Mouse (Mus musculus): ENCODE measurements around the gene Myh7b. TPM values are rescaled to one million over a fixed set of nuclear protein-coding genes. Genes with fewer than 3 reads are reported as not detected.

The Myh7b gene
- polyA plus RNA-seq, 1 experiment = 0.04 TPM

- no peak overlapping the region for H3K27ac ChIP-seq (ENCODE audit: insufficient read depth, low read length)
- no peak for DNase-seq (ENCODE audit: low read depth in 1 of 2, low spot score in 2 of 2)
Measured at GRCm38 (mm10) chr2:155613953-155614352, 2.9 kb downstream of the Myh7b start.

GRCm38 (mm10) chr2:155616971-155617370, 6.0 kb downstream of the Myh7b start:
- TF ChIP-seq POLR2A (IDR thresholded peaks at IDR 0.05; ENCODE audit: low read depth, low read length) (no peak), CTCF (IDR thresholded peaks at IDR 0.05; ENCODE audit: extremely low read depth, insufficient read depth, insufficient read length, insufficient replicate concordance) (no peak)
- no peak overlapping the region for H3K27ac ChIP-seq (ENCODE audit: insufficient read depth, low read length)
- no peak for DNase-seq (ENCODE audit: low read depth in 1 of 2, low spot score in 2 of 2)
- no peak overlapping the region for H3K4me3 ChIP-seq (ENCODE audit: extremely low read depth, insufficient read depth, insufficient read length)
- H3K27me3 ChIP-seq (ENCODE audit: control insufficient read depth, insufficient read depth, low read length) = no peaks in the 10 kb centered on the region; the same call in 1 of the 2 replicates
- H3K4me1 ChIP-seq (ENCODE audit: control insufficient read depth, insufficient read depth, insufficient read length) = peaks cover 5% of the 10 kb centered on the region; the same call in 1 of the 2 replicates
- 59% methylated on average over 6 of the region's 6 CpGs for WGBS
- no peaks in the 10 kb centered on the region for H3K36me3 ChIP-seq (ENCODE audit: control insufficient read depth, insufficient read depth, low read length)

More at GRCm38 (mm10) chr2:155613953-155614352, 2.9 kb downstream of the Myh7b start:
- H3K4me1 ChIP-seq (ENCODE audit: control insufficient read depth, insufficient read depth, insufficient read length) = peaks cover 5% of the 10 kb centered on the region; the same call in 1 of the 2 replicates
- no peaks in the 10 kb centered on the region for H3K36me3 ChIP-seq (ENCODE audit: control insufficient read depth, insufficient read depth, low read length)
- no peak overlapping the region for H3K4me3 ChIP-seq (ENCODE audit: extremely low read depth, insufficient read depth, insufficient read length)
- no peaks in the 10 kb centered on the region; the same call in 1 of the 2 replicates for H3K27me3 ChIP-seq (ENCODE audit: control insufficient read depth, insufficient read depth, low read length)
- no peak for TF ChIP-seq POLR2A (IDR thresholded peaks at IDR 0.05; ENCODE audit: low read depth, low read length)
- TF ChIP-seq CTCF (IDR thresholded peaks at IDR 0.05; ENCODE audit: extremely low read depth, insufficient read depth, insufficient read length, insufficient replicate concordance) = no peak
- 61% methylated on average over 8 of the region's 8 CpGs for WGBS

- Histone ChIP-seq H3K27ac (ENCODE audit: insufficient read depth, low read length) (no peak overlapping the region), H3K36me3 (ENCODE audit: control insufficient read depth, insufficient read depth, low read length) (no peaks in the 10 kb centered on the region), H3K27me3 (ENCODE audit: control insufficient read depth, insufficient read depth, low read length) (no peaks in the 10 kb centered on the region; the same call in 1 of the 2 replicates), H3K4me3 (ENCODE audit: extremely low read depth, insufficient read depth, insufficient read length) (no peak overlapping the region), H3K4me1 (ENCODE audit: control insufficient read depth, insufficient read depth, insufficient read length) (no peaks in the 10 kb centered on the region)
- TF ChIP-seq POLR2A (IDR thresholded peaks at IDR 0.05; ENCODE audit: low read depth, low read length) (no peak), CTCF (IDR thresholded peaks at IDR 0.05; ENCODE audit: extremely low read depth, insufficient read depth, insufficient read length, insufficient replicate concordance) (peak; percentile 98)
- WGBS = 22% methylated on average over 8 of the region's 8 CpGs
- DNase-seq (ENCODE audit: low read depth in 1 of 2, low spot score in 2 of 2) = peak; percentile 21 to 82
Measured at GRCm38 (mm10) chr2:155619817-155620216, 8.8 kb downstream of the Myh7b start.

- 33% methylated on average over 11 of the region's 11 CpGs for WGBS
- DNase-seq (ENCODE audit: low read depth in 1 of 2, low spot score in 2 of 2) = no peak
- H3K27me3 ChIP-seq (ENCODE audit: control insufficient read depth, insufficient read depth, low read length) = no peaks in the 10 kb centered on the region
Measured at GRCm38 (mm10) chr2:155622606-155623005, 11.6 kb downstream of the Myh7b start.

GRCm38 (mm10) chr2:155623996-155624395, 13.0 kb downstream of the Myh7b start:
- Histone ChIP-seq H3K4me1 (ENCODE audit: control insufficient read depth, insufficient read depth, insufficient read length) (no peaks in the 10 kb centered on the region), H3K4me3 (ENCODE audit: extremely low read depth, insufficient read depth, insufficient read length) (no peak overlapping the region), H3K36me3 (ENCODE audit: control insufficient read depth, insufficient read depth, low read length) (no peaks in the 10 kb centered on the region), H3K27me3 (ENCODE audit: control insufficient read depth, insufficient read depth, low read length) (0 out of 2 replicates have a peak, but pooled peaks cover 1% of the 10 kb centered on the region), H3K27ac (ENCODE audit: insufficient read depth, low read length) (no peak overlapping the region)
- no peak for DNase-seq (ENCODE audit: low read depth in 1 of 2, low spot score in 2 of 2)
- 71% methylated on average over 6 of the region's 6 CpGs for WGBS
- TF ChIP-seq POLR2A (IDR thresholded peaks at IDR 0.05; ENCODE audit: low read depth, low read length) (no peak), CTCF (IDR thresholded peaks at IDR 0.05; ENCODE audit: extremely low read depth, insufficient read depth, insufficient read length, insufficient replicate concordance) (no peak)

More at GRCm38 (mm10) chr2:155622606-155623005, 11.6 kb downstream of the Myh7b start:
- Histone ChIP-seq H3K27ac (ENCODE audit: insufficient read depth, low read length) (no peak overlapping the region), H3K36me3 (ENCODE audit: control insufficient read depth, insufficient read depth, low read length) (no peaks in the 10 kb centered on the region), H3K4me3 (ENCODE audit: extremely low read depth, insufficient read depth, insufficient read length) (no peak overlapping the region), H3K4me1 (ENCODE audit: control insufficient read depth, insufficient read depth, insufficient read length) (no peaks in the 10 kb centered on the region)
- no peak for TF ChIP-seq POLR2A (IDR thresholded peaks at IDR 0.05; ENCODE audit: low read depth, low read length)

GRCm38 (mm10) chr2:155624730-155625129, 13.7 kb downstream of the Myh7b start:
- H3K4me3 ChIP-seq (ENCODE audit: extremely low read depth, insufficient read depth, insufficient read length) = no peak overlapping the region
- H3K27ac ChIP-seq (ENCODE audit: insufficient read depth, low read length) = no peak overlapping the region
- peak in 1 of 2 experiments; percentile 8 for DNase-seq (ENCODE audit: low read depth in 1 of 2, low spot score in 2 of 2)
- WGBS = 43% methylated on average over 10 of the region's 10 CpGs
- TF ChIP-seq POLR2A (IDR thresholded peaks at IDR 0.05; ENCODE audit: low read depth, low read length) = no peak
- peak; percentile 25; the same call in 1 of the 2 replicates for TF ChIP-seq CTCF (IDR thresholded peaks at IDR 0.05; ENCODE audit: extremely low read depth, insufficient read depth, insufficient read length, insufficient replicate concordance)
- no peaks in the 10 kb centered on the region for H3K36me3 ChIP-seq (ENCODE audit: control insufficient read depth, insufficient read depth, low read length)
- H3K27me3 ChIP-seq (ENCODE audit: control insufficient read depth, insufficient read depth, low read length) = 0 out of 2 replicates have a peak, but pooled peaks cover 5% of the 10 kb centered on the region
- H3K4me1 ChIP-seq (ENCODE audit: control insufficient read depth, insufficient read depth, insufficient read length) = no peaks in the 10 kb centered on the region

- WGBS = 59% methylated on average over 15 of the region's 15 CpGs
- no peak for DNase-seq (ENCODE audit: low read depth in 1 of 2, low spot score in 2 of 2)
- Histone ChIP-seq H3K27me3 (ENCODE audit: control insufficient read depth, insufficient read depth, low read length) (0 out of 2 replicates have a peak, but pooled peaks cover 9% of the 10 kb centered on the region), H3K4me3 (ENCODE audit: extremely low read depth, insufficient read depth, insufficient read length) (no peak overlapping the region), H3K36me3 (ENCODE audit: control insufficient read depth, insufficient read depth, low read length) (no peaks in the 10 kb centered on the region), H3K27ac (ENCODE audit: insufficient read depth, low read length) (no peak overlapping the region), H3K4me1 (ENCODE audit: control insufficient read depth, insufficient read depth, insufficient read length) (no peaks in the 10 kb centered on the region)
- TF ChIP-seq POLR2A (IDR thresholded peaks at IDR 0.05; ENCODE audit: low read depth, low read length) = no peak
- TF ChIP-seq CTCF (IDR thresholded peaks at IDR 0.05; ENCODE audit: extremely low read depth, insufficient read depth, insufficient read length, insufficient replicate concordance) = no peak
Measured at GRCm38 (mm10) chr2:155626277-155626676, 15.3 kb downstream of the Myh7b start.

All from spleen, adult 2 months (tissue).